Mouse (Mus musculus) liver, embryonic 14.5 days (tissue): Measurements from ENCODE around the gene Focad. TPM values are rescaled to one million over a fixed set of nuclear protein-coding genes. Genes with fewer than 3 reads are reported as not detected.

Experiments
- ATAC-seq: fragments of 200-750 bp; cut with Nextera tagmentation; 2 replicates; pipeline ENCODE4 v1.8.0; 2017; ENCODE audit warnings: moderate number of reproducible peaks, mild to moderate bottlenecking, moderate library complexity; ENCODE audit not compliant: insufficient read depth
- DNase-seq, 3 experiments: peaks; one replicate each; pipeline ENCODE4 v3.0.0-alpha.2; 2012 to 2013; ENCODE audit warnings: low read depth in 3 of 3, low spot score in 3 of 3
- H3K27ac ChIP-seq: fragments of 300-500 bp; sonication (generic); 2 replicates; pipeline ENCODE4 v1.5.1; 2014; ENCODE audit warnings: moderate library complexity, mild to moderate bottlenecking, control low read depth, inconsistent platforms
- H3K27me3 ChIP-seq: fragments of 300-500 bp; sonication (generic); 2 replicates; pipeline ENCODE4 v1.6.1; 2014; ENCODE audit warnings: mild to moderate bottlenecking, low read length, moderate library complexity; ENCODE audit not compliant: control insufficient read depth, insufficient read depth
- H3K36me3 ChIP-seq: fragments of 300-500 bp; sonication (generic); replicated peaks from 2 replicates; pipeline ENCODE4 v1.6.1; 2014; ENCODE audit warnings: low read depth; ENCODE audit not compliant: control insufficient read depth, insufficient read depth
- H3K4me1 ChIP-seq, 2 experiments: fragments of 200-500 bp in 1 of 2; fragments of 300-500 bp in 1 of 2; sonication (generic) in 1 of 2; replicated peaks; 2 replicates each; pipeline ENCODE4 v1.6.1; 2012 to 2014; ENCODE audit warnings: antibody characterized with exemption in 1 of 2, inconsistent platforms in 1 of 2, low read length in 1 of 2; ENCODE audit not compliant: control insufficient read depth in 2 of 2, insufficient read depth in 2 of 2
- H3K4me2 ChIP-seq: fragments of 300-500 bp; sonication (generic); 2 replicates; pipeline ENCODE4 v1.6.1; 2014; ENCODE audit warnings: low read depth, mild to moderate bottlenecking, control low read depth, moderate library complexity
- H3K4me3 ChIP-seq, 2 experiments: fragments of 200-500 bp in 1 of 2; fragments of 300-500 bp in 1 of 2; sonication (generic) in 1 of 2; 2 replicates each; pipeline ENCODE4 v1.5.1; 2012 to 2014; ENCODE audit warnings: low read depth in 2 of 2, low read length in 2 of 2, mild to moderate bottlenecking in 2 of 2, control low read depth in 1 of 2, inconsistent platforms in 1 of 2, moderate library complexity in 1 of 2; ENCODE audit not compliant: insufficient read depth in 1 of 2
- H3K9ac ChIP-seq: fragments of 300-500 bp; sonication (generic); replicated peaks from 2 replicates; pipeline ENCODE4 v1.6.1; 2014; ENCODE audit warnings: mild to moderate bottlenecking, control low read depth, moderate library complexity
- H3K9me3 ChIP-seq: fragments of 300-500 bp; sonication (generic); 2 replicates; pipeline ENCODE4 v1.6.1; 2016; ENCODE audit warnings: low read length, mixed read lengths; ENCODE audit not compliant: control insufficient read depth
- CTCF ChIP-seq: IDR thresholded peaks from 2 replicates; pipeline ENCODE4 v1.5.1; 2016; ENCODE audit warnings: antibody characterized with exemption, low read depth, control low read depth
- EP300 ChIP-seq: IDR thresholded peaks from 2 replicates; pipeline ENCODE4 v1.6.1; 2016; ENCODE audit warnings: antibody characterized with exemption, low read depth
- WGBS: fragments of 180-500 bp; shearing (Covaris S2); extraction: QIAGEN DNeasy Blood & Tissue Kit; methylation state at CpG from one replicate; pipeline ENCODE4 v1.1.7; 2014; ENCODE audit not compliant: insufficient replicate concordance; 5-methylcytosine and 5-hydroxymethylcytosine counted together
- polyA plus RNA-seq, 2 experiments: library from polyadenylated mRNA; depleted of rRNA in 1 of 2; stranded (reverse) in 1 of 2; unstranded in 1 of 2; fragments of >200 nt; fragmentation: Nextera tagmentation in 1 of 2; extraction: Ambion mirVana in 1 of 2; gene quantifications; 2 replicates each; pipeline versions ENCODE4 v1.2.1 to v1.2.3; 2012 to 2014

Focad gene
- polyA plus RNA-seq, 2 experiments, result 5.2 to 8.9 TPM

DNA sequence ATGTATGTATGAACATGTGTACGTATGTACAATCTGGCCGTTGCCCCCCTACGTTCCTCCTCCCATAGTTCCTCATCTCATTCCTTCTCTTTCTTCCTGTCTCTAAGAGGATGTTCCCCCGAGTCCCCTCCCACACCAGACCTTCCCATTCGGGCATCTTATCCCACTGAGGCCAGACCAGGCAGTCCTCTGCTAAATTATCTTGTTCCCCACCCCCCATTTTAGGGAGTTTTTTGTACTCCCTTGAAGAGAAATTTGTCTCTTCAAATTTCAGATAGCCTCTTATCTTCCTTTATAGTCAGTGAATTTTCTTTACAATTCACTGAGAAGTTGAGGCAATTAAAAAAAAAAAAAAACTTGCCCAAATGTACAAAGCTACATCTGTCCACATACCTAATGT lies 166.9 kb downstream of the Focad start:
- TF ChIP-seq EP300 (no peak), CTCF (no peak)
- WGBS, result 68% methylated on average over 5 of the region's 5 CpGs
- DNase-seq (no peak), ATAC-seq (no peak)
- Histone ChIP-seq H3K4me2 (no peak overlapping the region), H3K9me3 (no peaks in the 10 kb centered on the region), H3K4me1 (no peaks in the 10 kb centered on the region), H3K9ac (no peak overlapping the region), H3K4me3 (no peak overlapping the region), H3K36me3 (no peaks in the 10 kb centered on the region), H3K27me3 (no peaks in the 10 kb centered on the region), H3K27ac (no peak overlapping the region)

GRCm38 (mm10) chr4:88264536-88264935 lies 170.1 kb downstream of the Focad start:
- Histone ChIP-seq H3K9ac (no peak overlapping the region), H3K36me3 (no peaks in the 10 kb centered on the region), H3K27me3 (no peaks in the 10 kb centered on the region), H3K4me2 (no peak overlapping the region), H3K27ac (no peak overlapping the region), H3K4me3 (no peak overlapping the region), H3K4me1 (no peaks in the 10 kb centered on the region), H3K9me3 (no peaks in the 10 kb centered on the region)
- WGBS, result 89% methylated on average over 1 of the region's 1 CpGs
- DNase-seq (no peak), ATAC-seq (no peak)
- no peak for TF ChIP-seq EP300

- H3K9me3 ChIP-seq, result no peaks in the 10 kb centered on the region
- TF ChIP-seq CTCF (no peak), EP300 (no peak)
- DNase-seq (no peak), ATAC-seq (no peak)
- H3K27me3 ChIP-seq, result no peaks in the 10 kb centered on the region
- H3K9ac ChIP-seq, result no peak overlapping the region
- no peaks in the 10 kb centered on the region for H3K36me3 ChIP-seq
- H3K4me2 ChIP-seq, result no peak overlapping the region
- 58% methylated on average over 7 of the region's 7 CpGs for WGBS
- no peak overlapping the region for H3K27ac ChIP-seq
- no peak overlapping the region for H3K4me3 ChIP-seq
- H3K4me1 ChIP-seq, result no peaks in the 10 kb centered on the region; a peak in 1 of 4 replicates
Observed at GRCm38 (mm10) chr4:88270408-88271067, 176.1 kb downstream of the Focad start.

DNA sequence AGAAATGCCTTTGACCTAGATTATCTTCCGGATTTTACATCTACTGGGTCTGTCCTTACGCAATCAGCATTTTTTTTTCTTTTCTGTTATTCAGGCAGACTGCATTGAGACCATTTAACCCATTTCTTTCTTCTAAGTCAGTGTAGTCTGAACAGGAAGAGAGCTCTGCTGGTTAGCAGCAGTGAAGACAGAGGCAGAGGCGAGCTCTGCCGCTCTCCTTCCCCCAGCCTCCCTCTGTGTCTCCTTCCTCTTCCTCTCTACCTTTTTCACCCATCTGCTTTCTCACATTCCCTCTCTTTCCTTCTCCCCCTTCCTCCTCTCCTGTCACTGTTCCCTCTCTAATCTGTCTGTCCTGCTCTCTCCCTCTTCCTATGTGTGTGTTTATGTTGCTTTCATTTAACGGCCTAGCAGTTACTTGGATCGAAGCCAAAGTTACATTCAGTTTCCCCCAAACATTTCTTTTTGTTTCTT lies 181.2 kb downstream of the Focad start:
- H3K27me3 ChIP-seq, result no peaks in the 10 kb centered on the region
- DNase-seq, result no peak
- H3K4me2 ChIP-seq, result no peak overlapping the region
- TF ChIP-seq CTCF (no peak), EP300 (no peak)
- H3K27ac ChIP-seq, result no peak overlapping the region
- H3K4me1 ChIP-seq, result no peaks in the 10 kb centered on the region; a peak in 1 of 4 replicates
- no peak overlapping the region for H3K4me3 ChIP-seq
- no peaks in the 10 kb centered on the region for H3K9me3 ChIP-seq
- WGBS, result 52% methylated on average over 6 of the region's 6 CpGs
- H3K9ac ChIP-seq, result no peak overlapping the region
- no peak for ATAC-seq
- H3K36me3 ChIP-seq, result no peaks in the 10 kb centered on the region

- DNase-seq (no peak), ATAC-seq (no peak)
- no peaks in the 10 kb centered on the region; a peak in 1 of 4 replicates for H3K4me1 ChIP-seq
- TF ChIP-seq EP300 (no peak), CTCF (no peak)
- H3K4me2 ChIP-seq, result no peak overlapping the region
- WGBS, result 73% methylated on average over 4 of the region's 4 CpGs
- H3K27me3 ChIP-seq, result no peaks in the 10 kb centered on the region
- no peak overlapping the region for H3K27ac ChIP-seq
- H3K9me3 ChIP-seq, result no peaks in the 10 kb centered on the region
- H3K36me3 ChIP-seq, result no peaks in the 10 kb centered on the region
- no peak overlapping the region for H3K4me3 ChIP-seq
- H3K9ac ChIP-seq, result no peak overlapping the region
Observed at GRCm38 (mm10) chr4:88276058-88276734, 181.8 kb downstream of the Focad start.
